Mouse (Mus musculus) embryonic fibroblast, embryonic 13.5 days (primary cell): ENCODE results near the gene Pex3. TPM values are rescaled to one million over a fixed set of nuclear protein-coding genes. Genes with fewer than 3 reads are reported as not detected.
"Not testable (repeated sequence)": the region's sequence is repeated elsewhere in the genome, so short reads cannot be mapped to it uniquely, and the experiment has no call there.

ENCODE experiments used
- H3K27ac ChIP-seq: 2 replicates; pipeline ENCODE4 v1.5.1; 2012; ENCODE audit warnings: low read length, control low read depth, inconsistent platforms; ENCODE audit not compliant: insufficient read depth
- H3K4me1 ChIP-seq: 2 replicates; pipeline ENCODE4 v1.6.1; 2011; ENCODE audit warnings: low read length; ENCODE audit not compliant: control insufficient read depth, insufficient read depth
- H3K4me3 ChIP-seq: 2 replicates; pipeline ENCODE4 v1.5.1; 2011; ENCODE audit warnings: mild to moderate bottlenecking, control low read depth, low read length; ENCODE audit not compliant: insufficient read depth
- CTCF ChIP-seq: IDR thresholded peaks from 2 replicates; pipeline ENCODE4 v1.5.1; 2011; ENCODE audit warnings: mild to moderate bottlenecking, control low read depth, low read length, moderate library complexity, borderline replicate concordance; ENCODE audit not compliant: insufficient read depth
- POLR2A ChIP-seq: IDR thresholded peaks from 2 replicates; pipeline ENCODE4 v1.6.1; 2011; ENCODE audit warnings: low read depth, mild to moderate bottlenecking, control low read depth, low read length, moderate library complexity
- polyA plus RNA-seq: library from polyadenylated mRNA; stranded (reverse); fragments of >200 nt; gene quantifications from 2 replicates; pipeline ENCODE4 v1.2.4, GENCODE M21; 2011; ENCODE audit warnings: low read depth; ENCODE audit not compliant: missing spikeins, insufficient read length

Pex3 gene
- polyA plus RNA-seq, 1 experiment: 25.5 TPM

DNA sequence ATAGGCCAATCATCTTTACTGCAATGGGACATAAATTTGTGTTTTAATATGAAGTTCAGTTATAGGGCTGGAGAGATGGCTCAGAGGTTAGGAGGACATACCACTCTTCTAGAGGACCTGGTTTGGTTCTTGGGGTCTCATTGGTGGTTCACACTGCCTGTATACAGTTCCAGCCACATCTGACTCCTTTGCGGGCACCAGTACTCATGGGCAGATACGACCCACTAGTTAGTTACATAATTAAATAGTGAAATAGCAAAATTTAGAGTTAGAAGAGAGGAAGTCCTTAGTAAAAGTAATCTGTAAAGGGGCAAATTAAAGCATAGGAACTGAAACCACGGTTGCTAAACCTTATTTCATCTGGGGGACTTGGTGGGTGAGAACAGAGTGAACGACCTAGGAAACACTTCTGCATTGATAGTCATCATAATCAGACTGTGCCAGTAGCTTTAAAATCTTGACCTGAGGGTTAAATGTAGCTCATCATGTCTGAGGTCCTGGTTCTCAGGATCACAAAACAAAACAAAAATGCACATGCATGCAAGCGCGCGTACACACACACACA is 13.1 kb downstream of the Pex3 start:
- H3K4me3 ChIP-seq: no peak overlapping the region
- H3K27ac ChIP-seq: no peak overlapping the region
- no peaks in the 10 kb centered on the region for H3K4me1 ChIP-seq
- no peak for TF ChIP-seq CTCF
- TF ChIP-seq POLR2A: no peak

DNA sequence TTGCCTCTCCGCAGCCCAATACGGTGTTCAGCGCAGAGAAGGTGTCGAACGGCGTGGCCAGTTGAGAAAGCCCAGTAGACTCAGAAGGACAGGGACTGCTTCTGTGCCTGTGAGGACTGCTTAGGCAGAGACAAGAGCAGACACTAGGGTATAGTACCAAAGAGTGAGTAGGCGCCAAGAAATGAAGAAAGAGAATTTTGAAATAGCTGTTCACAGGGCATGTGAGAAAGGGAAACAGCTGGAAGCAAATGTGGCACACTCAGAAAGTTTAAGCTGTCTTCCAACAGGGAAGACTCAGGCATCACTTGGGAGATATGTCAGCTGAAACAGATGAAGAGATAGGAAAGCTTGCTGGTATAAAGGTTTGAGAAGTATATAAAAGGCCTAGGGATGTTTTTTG is 16.2 kb downstream of the Pex3 start:
- Histone ChIP-seq H3K27ac (no peak overlapping the region), H3K4me3 (no peak overlapping the region), H3K4me1 (no peaks in the 10 kb centered on the region)
- no peak for TF ChIP-seq CTCF

DNA sequence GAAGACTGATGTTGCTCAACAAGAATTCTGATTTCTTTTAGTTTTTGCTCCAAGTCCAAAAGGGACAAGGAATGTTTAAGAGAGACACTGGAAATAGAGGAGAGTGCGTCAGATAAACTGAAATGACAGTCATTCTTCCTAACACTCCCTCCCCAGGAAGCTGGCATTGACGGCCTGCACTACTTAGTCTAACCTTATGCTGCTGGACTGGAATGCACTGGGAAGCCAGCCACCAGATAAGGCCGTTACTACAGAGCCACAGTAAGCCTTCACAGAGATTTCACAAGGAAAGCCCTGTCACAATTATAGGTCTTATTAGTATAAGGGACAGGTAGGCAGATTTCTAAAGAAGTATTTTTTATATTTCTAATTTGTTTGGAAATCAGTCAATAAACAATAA is 18.2 kb downstream of the Pex3 start:
- TF ChIP-seq CTCF (no peak), POLR2A (no peak)
- Histone ChIP-seq H3K4me1 (no peaks in the 10 kb centered on the region), H3K27ac (no peak overlapping the region), H3K4me3 (no peak overlapping the region)

DNA sequence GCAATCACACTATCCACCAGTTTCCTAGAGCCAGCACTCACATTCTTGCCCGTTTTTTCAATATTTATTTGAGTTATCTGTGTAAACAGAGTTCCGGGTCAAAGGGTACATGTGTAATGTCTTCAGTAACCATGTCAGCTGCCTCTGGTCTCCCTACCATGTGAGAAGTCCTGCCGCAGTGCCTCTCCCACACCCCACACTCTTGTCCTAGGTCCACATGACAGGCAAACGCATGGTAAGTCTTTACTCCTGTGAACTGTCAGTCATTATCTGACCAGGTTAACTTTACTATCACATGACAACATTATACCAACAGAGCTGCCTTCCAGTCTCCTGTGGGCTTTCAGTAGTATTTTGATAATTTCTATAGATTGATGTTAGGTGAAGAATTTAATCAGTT is 24.8 kb downstream of the Pex3 start:
- Histone ChIP-seq H3K27ac (no peak overlapping the region), H3K4me3 (no peak overlapping the region), H3K4me1 (no peaks in the 10 kb centered on the region)
- no peak for TF ChIP-seq CTCF
- TF ChIP-seq POLR2A: no peak

DNA sequence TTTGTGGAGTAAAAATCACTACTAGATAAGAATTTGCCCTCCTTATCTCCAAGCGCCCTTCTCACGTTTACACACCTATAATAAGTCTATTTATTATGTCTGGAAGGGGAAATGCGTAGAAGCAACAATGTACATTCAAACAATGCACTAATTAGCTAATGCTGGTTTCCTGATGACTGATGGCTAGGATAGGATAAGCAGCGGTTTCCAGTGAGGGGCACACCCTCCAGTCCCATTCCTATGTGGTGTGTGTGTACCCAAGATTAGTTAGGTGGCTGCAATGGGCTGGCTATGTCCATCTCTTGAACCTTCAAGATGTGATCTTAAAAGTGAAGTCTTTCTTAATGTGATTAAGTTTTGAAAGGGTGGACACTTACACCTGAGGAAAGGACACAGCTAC is 31.1 kb downstream of the Pex3 start:
- H3K27ac ChIP-seq: no peak overlapping the region
- no peak for TF ChIP-seq CTCF
- TF ChIP-seq POLR2A: no peak
- H3K4me1 ChIP-seq: no peaks in the 10 kb centered on the region
- no peak overlapping the region for H3K4me3 ChIP-seq

DNA sequence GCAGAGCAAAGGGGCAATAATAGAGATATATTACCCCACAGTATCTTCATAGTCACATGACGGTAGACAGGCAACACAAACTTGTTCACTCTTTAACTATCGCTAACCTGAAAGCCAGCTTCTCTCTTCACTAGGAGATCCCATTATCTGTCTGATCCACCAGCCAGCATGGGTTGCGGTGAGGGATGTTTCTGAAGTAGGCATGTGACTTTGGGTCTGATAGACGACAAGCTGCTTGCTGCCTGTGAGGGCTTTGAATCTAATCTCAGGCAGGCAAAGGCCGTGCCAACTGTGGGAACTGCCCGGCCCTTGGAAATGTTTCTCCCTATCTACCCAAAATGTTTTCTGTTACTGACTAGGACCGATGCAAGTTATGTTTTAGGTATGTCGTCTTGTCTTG is 50.6 kb downstream of the Pex3 start:
- no peaks in the 10 kb centered on the region for H3K4me1 ChIP-seq
- TF ChIP-seq POLR2A (no peak), CTCF (no peak)
- H3K27ac ChIP-seq: no peak overlapping the region
- H3K4me3 ChIP-seq: no peak overlapping the region

DNA sequence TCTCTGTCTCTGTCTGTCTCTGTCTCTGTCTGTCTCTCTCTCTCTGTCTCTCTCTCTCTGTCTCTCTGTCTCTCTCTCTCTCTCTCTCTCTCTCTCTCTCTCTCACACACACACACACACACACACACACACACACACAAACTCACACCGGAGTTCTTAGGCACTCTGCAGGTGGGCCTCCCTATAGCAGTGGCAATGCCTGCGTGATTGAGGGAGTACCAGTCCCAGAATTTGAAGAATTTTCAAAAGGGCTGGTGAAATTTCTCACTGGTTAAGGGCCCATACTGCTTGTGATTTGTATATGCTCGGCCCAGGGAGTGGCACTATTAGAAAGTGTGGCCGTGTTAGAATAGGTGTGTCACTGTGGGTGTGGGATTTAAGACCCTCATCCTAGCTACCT is 51.4 kb downstream of the Pex3 start:
- not testable (repeated sequence) for H3K4me1 ChIP-seq, H3K27ac ChIP-seq
- peak overlapping the region; percentile 80 for H3K4me3 ChIP-seq

DNA sequence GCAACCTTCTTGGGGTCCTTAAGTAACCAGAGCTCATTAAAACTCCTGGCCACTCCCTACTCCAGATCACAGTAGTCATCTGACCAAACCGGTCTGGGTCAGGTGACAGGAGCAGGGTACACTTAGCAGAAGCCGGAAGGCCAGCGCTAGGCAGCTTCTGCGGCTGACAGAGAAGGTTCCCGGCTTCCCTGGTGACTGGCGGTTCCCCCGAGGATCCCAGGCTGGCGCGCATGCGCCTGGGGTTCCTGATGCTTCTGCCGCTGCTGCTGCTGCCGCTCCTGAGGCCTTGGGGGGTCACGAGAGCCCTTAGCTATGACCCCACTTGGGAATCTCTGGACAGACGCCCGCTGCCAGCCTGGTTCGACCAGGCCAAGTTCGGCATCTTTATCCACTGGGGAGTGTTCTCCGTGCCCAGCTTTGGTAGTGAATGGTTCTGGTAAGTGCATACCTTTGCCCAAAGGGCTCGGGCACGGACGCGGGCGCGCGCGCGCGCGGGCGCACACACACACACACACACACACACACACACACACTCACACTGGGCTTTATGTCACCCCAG is 51.9 kb downstream of the Pex3 start:
- no peak overlapping the region for H3K27ac ChIP-seq
- peak overlapping the region; percentile 80 for H3K4me3 ChIP-seq
- TF ChIP-seq POLR2A (peak; percentile 48), CTCF (no peak)
- H3K4me1 ChIP-seq: no peaks in the 10 kb centered on the region

DNA sequence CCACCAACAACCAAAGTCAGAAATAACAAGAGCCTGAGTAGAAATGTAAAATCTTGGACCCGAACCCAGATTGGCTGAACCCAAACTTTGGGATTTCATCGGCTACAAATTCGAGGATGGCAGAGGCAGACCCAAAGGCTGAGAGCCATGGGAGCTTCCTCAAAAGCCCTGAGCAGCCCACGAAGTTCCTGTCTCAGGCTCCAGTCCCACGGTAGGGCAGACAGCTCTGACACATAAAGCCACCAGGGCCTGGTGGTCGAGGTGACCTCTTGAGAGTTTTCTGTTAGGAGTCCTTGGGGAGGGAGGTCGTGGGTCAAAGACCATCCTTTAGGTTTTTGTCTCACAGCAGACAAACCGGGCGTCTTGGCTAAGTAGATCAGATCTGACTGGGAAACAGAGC is 52.5 kb downstream of the Pex3 start:
- Histone ChIP-seq H3K27ac (no peak overlapping the region), H3K4me1 (no peaks in the 10 kb centered on the region), H3K4me3 (no peak overlapping the region)
- TF ChIP-seq CTCF (no peak), POLR2A (no peak)

DNA sequence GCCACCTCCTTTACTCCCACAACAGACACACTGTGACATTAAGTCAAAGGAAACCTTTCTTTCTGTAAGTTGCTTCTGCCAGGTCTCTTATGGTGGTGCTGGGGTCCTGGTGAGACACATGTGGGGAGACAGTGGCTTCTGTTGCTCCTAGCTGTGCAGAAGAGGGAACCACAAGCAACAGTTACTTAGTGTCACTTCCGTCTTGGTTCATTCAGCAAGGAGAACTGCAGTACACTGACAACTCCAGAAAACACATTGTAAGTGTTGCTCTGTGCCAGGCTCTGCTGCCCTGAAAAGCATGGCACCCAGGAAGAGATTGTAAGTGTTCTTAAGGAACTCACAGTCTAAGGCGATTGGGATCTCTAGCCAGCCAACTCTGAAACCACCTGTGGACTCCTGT is 53.6 kb downstream of the Pex3 start, which contains the start of gene Fuca2:
Gene Fuca2, plus strand, starts transcription at position 210 of the 400 bp plus-strand sequence.
- Histone ChIP-seq H3K4me3 (no peak within 1 kb of the TSS), H3K4me1 (no peaks in the 10 kb centered on the region), H3K27ac (no peak within 1 kb of the TSS)
- no peak for TF ChIP-seq CTCF
- TF ChIP-seq POLR2A: no peak

DNA sequence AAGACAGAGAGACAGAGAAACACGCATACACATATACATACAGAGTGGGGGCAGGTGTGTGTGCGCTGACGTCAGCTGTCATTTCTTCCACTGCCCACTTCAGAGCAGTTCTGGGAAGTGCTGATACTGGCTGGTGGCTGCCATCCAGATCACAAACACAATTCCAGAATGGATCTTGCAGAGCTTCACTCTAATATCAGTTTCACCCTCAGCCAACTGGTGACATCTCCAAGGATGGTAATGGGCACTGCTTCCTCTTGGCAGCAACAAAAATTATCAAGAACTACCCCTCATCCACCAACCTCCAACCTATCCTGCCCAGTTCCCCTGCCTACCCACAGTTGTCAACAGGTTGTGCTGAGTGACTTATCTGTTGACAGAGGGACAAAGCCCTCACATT is 56.6 kb downstream of the Pex3 start:
- no peak overlapping the region for H3K4me3 ChIP-seq

More for the DNA sequence above, 56.6 kb downstream of the Pex3 start:
- Histone ChIP-seq H3K4me1 (no peaks in the 10 kb centered on the region), H3K27ac (no peak overlapping the region)
- TF ChIP-seq CTCF (no peak), POLR2A (no peak)
